Mouse (Mus musculus): Measurements from ENCODE around the gene Fam50b.

DNA sequence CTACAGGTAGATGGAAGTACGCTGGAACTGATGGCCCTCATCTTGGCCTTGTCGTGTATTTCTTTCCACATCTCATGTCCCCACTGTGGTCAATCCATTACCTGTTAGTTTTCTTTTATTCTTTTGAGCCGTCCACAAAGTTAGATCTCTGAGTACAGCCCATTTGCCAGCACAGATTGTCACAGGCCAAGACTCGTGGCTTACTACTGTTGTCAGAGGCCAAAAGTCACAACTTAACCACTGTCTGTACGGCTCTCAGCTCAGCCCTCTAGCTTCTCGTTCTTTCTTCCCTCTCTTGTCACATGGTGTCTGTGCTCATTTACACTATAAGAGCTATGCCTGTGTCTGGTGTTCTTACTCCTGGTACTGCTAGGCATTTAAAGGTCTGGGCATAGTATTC is 3.1 kb upstream of the Fam50b start:
- TF ChIP-seq CTCF (IDR thresholded peaks at IDR 0.05; ENCODE audit: low read depth, low read length), result no peak
- no peak for TF ChIP-seq POLR2A (IDR thresholded peaks at IDR 0.05; ENCODE audit: borderline replicate concordance, low read depth, low read length)
